ENCODE assay signal across 33 mouse cellular contexts in genomic region chr4:62487914-62488313, GRCm38 (mm10). TPM values are rescaled to one million over a fixed set of nuclear protein-coding genes. Genes with fewer than 3 reads are reported as not detected.
"Had no signal": no experiment of that assay in that cellular context is flagged by ENCODE, and none has a peak within 500 bp of the region (broad histone marks: within the 10 kb centered on the region; RNA-seq: fewer than 3 reads in every experiment).

No protein-coding gene starts in this region.

- H3K4me1 ChIP-seq: limb, embryonic 10.5 days; limb, embryonic 12.5 days; limb, embryonic 13.5 days; limb, embryonic 15.5 days; lung, embryonic 15.5 days; midbrain, embryonic 12.5 days; midbrain, embryonic 13.5 days; midbrain, embryonic 15.5 days; neural tube, embryonic 12.5 days had no signal

- H3K9me3 ChIP-seq: limb, embryonic 10.5 days; limb, embryonic 12.5 days; limb, embryonic 13.5 days; limb, embryonic 15.5 days; liver, embryonic 12.5 days; liver, embryonic 13.5 days; liver, embryonic 15.5 days; lung, embryonic 15.5 days; megakaryocyte, embryonic 14.5 days; midbrain, embryonic 10.5 days; midbrain, embryonic 12.5 days; midbrain, embryonic 13.5 days; midbrain, embryonic 15.5 days; neural tube, embryonic 12.5 days had no signal

- H3K27ac ChIP-seq: limb, embryonic 10.5 days; limb, embryonic 12.5 days; limb, embryonic 13.5 days; limb, embryonic 15.5 days; liver, embryonic 12.5 days; liver, embryonic 13.5 days; liver, embryonic 14.5 days; liver, embryonic 15.5 days; lung, embryonic 15.5 days; macrophage; midbrain, embryonic 10.5 days; midbrain, embryonic 12.5 days; midbrain, embryonic 13.5 days; midbrain, embryonic 15.5 days; neural tube, embryonic 12.5 days had no signal

- H3K9ac ChIP-seq: limb, embryonic 12.5 days; limb, embryonic 13.5 days; limb, embryonic 15.5 days; liver, embryonic 12.5 days; liver, embryonic 13.5 days; liver, embryonic 14.5 days; liver, embryonic 15.5 days; liver, postnatal 0 days; lung, embryonic 14.5 days; lung, embryonic 15.5 days; midbrain, embryonic 12.5 days; midbrain, embryonic 13.5 days; midbrain, embryonic 15.5 days; neural tube, embryonic 12.5 days had no signal

- ATAC-seq: liver, embryonic 12.5 days; liver, postnatal 0 days; midbrain, embryonic 13.5 days; midbrain, embryonic 15.5 days; midbrain, embryonic 16.5 days had no signal

- H3K36me3 ChIP-seq: limb, embryonic 10.5 days; limb, embryonic 12.5 days; limb, embryonic 13.5 days; limb, embryonic 15.5 days; liver, embryonic 12.5 days; liver, embryonic 13.5 days; liver, embryonic 15.5 days; lung, embryonic 15.5 days; midbrain, embryonic 10.5 days; midbrain, embryonic 12.5 days; midbrain, embryonic 13.5 days; midbrain, embryonic 15.5 days; neural tube, embryonic 12.5 days had no signal

- H3K27me3 ChIP-seq: limb, embryonic 12.5 days; limb, embryonic 13.5 days; limb, embryonic 15.5 days; liver, embryonic 13.5 days; liver, embryonic 15.5 days; lung, embryonic 15.5 days; midbrain, embryonic 12.5 days; midbrain, embryonic 13.5 days; midbrain, embryonic 15.5 days; neural tube, embryonic 12.5 days had no signal

- H3K4me2 ChIP-seq: limb, embryonic 12.5 days; limb, embryonic 13.5 days; limb, embryonic 15.5 days; liver, embryonic 11.5 days; liver, embryonic 12.5 days; liver, embryonic 13.5 days; liver, embryonic 15.5 days; lung, embryonic 14.5 days; lung, embryonic 15.5 days; midbrain, embryonic 11.5 days; midbrain, embryonic 12.5 days; midbrain, embryonic 13.5 days; midbrain, embryonic 15.5 days; neural tube, embryonic 12.5 days had no signal

- H3K4me3 ChIP-seq: limb, embryonic 10.5 days; limb, embryonic 12.5 days; limb, embryonic 13.5 days; limb, embryonic 15.5 days; liver, embryonic 12.5 days; liver, embryonic 13.5 days; liver, embryonic 15.5 days; lung, embryonic 15.5 days; megakaryocyte, embryonic 14.5 days; midbrain, embryonic 10.5 days; midbrain, embryonic 12.5 days; midbrain, embryonic 13.5 days; midbrain, embryonic 15.5 days; myocyte; neural tube, embryonic 12.5 days had no signal

- DNase-seq: left cerebral cortex, postnatal 4 days; liver; liver, embryonic 13.5 days; liver, postnatal 0 days; lung, adult 18-20 months; lung, embryonic 14.5 days; lung, postnatal 10 days; lung, postnatal 14 days; lung, postnatal 36 days; lung, postnatal 4 days; midbrain, embryonic 14.5 days had no signal

RNA-seq across cellular contexts. Expression of gene Bspry, which starts 8.1 kb away (rescaled TPM):
- total RNA-seq: megakaryocyte progenitor cell, adult 5-6 weeks had no signal

RNA-seq across cellular contexts. Expression of gene Hdhd3, which starts 15.4 kb away (rescaled TPM):
- total RNA-seq: megakaryocyte, adult 5-6 weeks had no signal

RNA-seq across cellular contexts. Expression of gene Wdr31, which starts 17.2 kb away (rescaled TPM):
- total RNA-seq: megakaryocyte, adult 5-6 weeks; monocyte, adult 5-6 weeks had no signal
